Mouse (Mus musculus) bone marrow, adult 2 months (tissue): ENCODE data around the gene Bcl7c. TPM values are rescaled to one million over a fixed set of nuclear protein-coding genes. Genes with fewer than 3 reads are reported as not detected.
"Not testable (repeated sequence)": the region's sequence is repeated elsewhere in the genome, so short reads cannot be mapped to it uniquely, and the experiment has no call there.

ENCODE experiments used
- H3K27ac ChIP-seq: fragments of 200-500 bp; 2 replicates; pipeline ENCODE4 v1.5.1; 2012; ENCODE audit warnings: low read depth, mild to moderate bottlenecking, control low read depth, inconsistent platforms, low read length; ENCODE audit not compliant: control insufficient read depth, poor library complexity, insufficient read depth
- H3K4me1 ChIP-seq: fragments of 200-500 bp; 2 replicates; pipeline ENCODE4 v1.6.1; 2011; ENCODE audit warnings: low read length; ENCODE audit not compliant: control insufficient read depth, insufficient read depth
- H3K4me3 ChIP-seq: fragments of 200-500 bp; replicated peaks from 2 replicates; pipeline ENCODE3; 2011; ENCODE audit warnings: mild to moderate bottlenecking, low read depth, low read length, control low read depth; ENCODE audit not compliant: control insufficient read depth
- CTCF ChIP-seq: fragments of 200-500 bp; IDR thresholded peaks from 2 replicates; pipeline ENCODE4 v1.5.1; 2011; ENCODE audit warnings: low read length, control low read depth; ENCODE audit not compliant: control insufficient read depth, insufficient read depth
- POLR2A ChIP-seq: fragments of 200-500 bp; IDR thresholded peaks from 2 replicates; pipeline ENCODE4 v1.6.1; 2011; ENCODE audit warnings: low read depth, mild to moderate bottlenecking, control low read depth, low read length, borderline replicate concordance; ENCODE audit not compliant: control insufficient read depth
- WGBS: fragments of 180-500 bp; shearing (Covaris S2); methylation state at CpG from one replicate; pipeline ENCODE4 v1.1.7; 2018; 5-methylcytosine and 5-hydroxymethylcytosine counted together
- polyA plus RNA-seq: library from polyadenylated mRNA; stranded (reverse); fragments of >200 nt; gene quantifications from 2 replicates; pipeline ENCODE4 v1.2.4, GENCODE M21; 2011; ENCODE audit warnings: low replicate concordance; ENCODE audit not compliant: missing spikeins, insufficient read depth, insufficient read length

Gene Bcl7c
- polyA plus RNA-seq, 1 experiment = 65.5 TPM

GRCm38 (mm10) chr7:127698986-127699385, 9.7 kb downstream of the Bcl7c start:
- WGBS = 76% methylated on average over 6 of the region's 6 CpGs
- Histone ChIP-seq H3K27ac (no peak overlapping the region), H3K4me1 (no peaks in the 10 kb centered on the region; the same call in 1 of the 2 replicates), H3K4me3 (no peak overlapping the region)
- TF ChIP-seq POLR2A = no peak
- no peak for TF ChIP-seq CTCF

DNA sequence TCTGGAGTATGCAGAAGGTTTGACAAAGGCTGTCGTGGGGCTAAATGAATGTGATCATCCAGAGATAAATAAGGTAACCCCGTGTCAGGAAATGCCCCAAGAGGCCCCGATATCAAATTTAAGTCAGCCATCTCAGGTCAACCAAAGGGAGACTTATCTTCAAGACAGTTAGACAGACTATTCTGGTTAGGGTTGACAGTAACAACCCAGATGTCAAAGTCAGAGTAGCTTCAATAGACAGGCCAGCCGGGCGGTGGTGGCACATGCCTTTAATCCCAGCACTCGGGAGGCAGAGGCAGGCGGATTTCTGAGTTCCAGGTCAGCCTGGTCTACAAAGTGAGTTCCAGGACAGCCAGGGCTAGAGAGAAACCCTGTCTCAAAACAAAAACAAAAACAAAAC, 15.0 kb downstream of the Bcl7c start:
- WGBS = 71% methylated on average over 7 of the region's 7 CpGs
- not testable (repeated sequence) for H3K4me1 ChIP-seq, H3K4me3 ChIP-seq, H3K27ac ChIP-seq

DNA sequence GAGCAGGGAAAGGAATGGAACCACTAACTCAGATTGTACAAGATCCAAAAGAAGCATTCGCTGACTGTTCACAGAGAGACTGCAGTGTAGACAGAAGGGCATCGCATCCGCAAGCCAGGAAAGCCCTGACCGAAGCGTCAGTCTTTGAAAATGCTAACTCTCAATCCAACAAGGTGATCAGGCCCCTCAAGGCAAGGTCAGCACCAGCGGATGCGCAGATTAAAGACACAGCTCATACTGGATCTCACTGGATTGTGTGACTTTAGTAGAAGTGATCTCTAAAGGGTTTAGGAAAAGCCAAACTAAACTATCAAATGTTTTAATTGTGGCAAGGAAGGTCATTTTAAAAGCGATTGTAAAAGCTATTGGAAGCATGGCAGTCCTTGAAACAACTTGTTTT, 15.4 kb downstream of the Bcl7c start:
- WGBS = 94% methylated on average over 8 of the region's 8 CpGs
- Histone ChIP-seq H3K4me1 (no peaks in the 10 kb centered on the region; the same call in 1 of the 2 replicates), H3K27ac (no peak overlapping the region), H3K4me3 (no peak overlapping the region)
- TF ChIP-seq CTCF (no peak), POLR2A (no peak)

DNA sequence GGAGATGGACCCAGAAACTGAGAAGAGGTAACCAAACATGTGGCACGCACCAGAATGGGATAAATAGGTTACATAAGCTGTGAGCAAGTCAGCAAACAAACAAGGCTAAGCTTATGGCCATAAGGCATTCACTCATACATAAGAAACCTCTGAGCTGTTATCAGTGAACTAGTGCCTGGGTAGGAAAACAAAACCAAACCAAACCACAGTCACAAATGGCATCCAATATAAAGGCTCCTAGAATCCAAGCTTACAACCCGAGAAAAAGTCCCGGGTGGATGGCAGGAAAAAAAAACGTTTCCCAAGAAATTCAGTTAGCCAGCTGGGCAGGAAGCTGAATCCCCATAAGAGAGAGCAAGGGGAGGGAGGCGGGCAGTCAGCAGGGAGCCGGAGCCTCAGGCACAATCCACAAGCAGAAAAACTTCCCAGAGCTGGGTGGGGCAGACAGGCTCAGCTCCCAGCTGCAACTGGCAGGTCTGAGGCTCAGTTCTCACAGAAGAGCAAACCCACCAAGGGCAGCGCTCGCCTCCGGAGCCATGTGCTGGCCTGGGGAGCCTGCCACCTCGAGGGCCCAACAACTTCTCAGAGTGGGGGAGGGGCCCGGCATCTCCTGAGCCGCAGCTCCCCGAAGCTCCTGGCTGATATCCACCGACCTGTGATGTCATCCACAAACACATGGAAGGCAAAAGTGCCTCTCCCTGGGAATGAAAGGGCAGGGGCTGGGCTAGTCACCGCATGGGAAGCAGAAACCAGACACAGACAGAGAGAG, 17.3 kb downstream of the Bcl7c start:
- no peaks in the 10 kb centered on the region; the same call in 1 of the 2 replicates for H3K4me1 ChIP-seq
- TF ChIP-seq POLR2A (no peak), CTCF (no peak)
- no peak overlapping the region for H3K27ac ChIP-seq
- H3K4me3 ChIP-seq = no peak overlapping the region
- WGBS = 85% methylated on average over 15 of the region's 15 CpGs

- WGBS = 81% methylated on average over 9 of the region's 9 CpGs
- H3K27ac ChIP-seq = no peak overlapping the region
- TF ChIP-seq CTCF = no peak
- TF ChIP-seq POLR2A = no peak
Measured at GRCm38 (mm10) chr7:127689626-127690280, 19.0 kb downstream of the Bcl7c start.

GRCm38 (mm10) chr7:127688935-127689334, 19.8 kb downstream of the Bcl7c start:
- no peaks in the 10 kb centered on the region; the same call in 1 of the 2 replicates for H3K4me1 ChIP-seq
- WGBS = 91% methylated on average over 7 of the region's 7 CpGs
- TF ChIP-seq POLR2A = no peak
- TF ChIP-seq CTCF = no peak
- no peak overlapping the region for H3K27ac ChIP-seq
- H3K4me3 ChIP-seq = no peak overlapping the region

More at GRCm38 (mm10) chr7:127689626-127690280, 19.0 kb downstream of the Bcl7c start:
- H3K4me1 ChIP-seq = no peaks in the 10 kb centered on the region; the same call in 1 of the 2 replicates
- no peak overlapping the region for H3K4me3 ChIP-seq

DNA sequence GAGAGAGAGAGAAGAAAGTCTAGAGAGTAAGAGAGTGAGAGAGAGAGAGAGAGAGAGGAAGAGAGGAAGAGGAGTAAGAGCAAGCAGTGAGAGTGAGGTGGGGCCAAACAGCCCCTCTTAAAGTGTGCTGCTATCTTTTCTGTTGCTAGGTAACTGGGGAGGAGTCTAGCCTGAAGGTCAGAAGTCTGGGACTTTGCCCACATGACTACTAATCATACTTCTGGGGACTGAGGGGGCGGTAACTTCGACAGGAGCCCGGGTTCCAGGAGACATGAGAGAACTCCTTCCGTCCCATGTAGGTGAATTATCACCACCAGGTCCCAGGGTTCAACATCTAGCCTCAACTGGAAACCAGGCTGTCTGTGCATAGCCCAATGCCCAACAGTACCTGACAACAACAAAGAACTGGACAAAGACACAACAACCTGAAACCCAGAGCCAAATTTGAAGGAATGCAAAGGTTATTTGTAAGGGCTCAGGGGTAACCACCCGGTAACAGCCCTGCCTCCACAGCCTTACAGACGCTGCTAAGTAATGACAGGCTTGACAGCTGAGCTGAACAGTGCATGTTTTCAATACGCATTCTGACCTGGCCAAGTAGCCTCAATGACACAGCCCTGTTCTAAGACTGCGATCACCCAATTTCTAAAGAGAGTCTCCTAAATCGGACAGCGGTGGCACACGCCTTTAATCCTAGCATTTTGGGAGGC, 21.8 kb downstream of the Bcl7c start:
- Histone ChIP-seq H3K27ac (no peak overlapping the region), H3K4me1 (no peaks in the 10 kb centered on the region; the same call in 1 of the 2 replicates), H3K4me3 (no peak overlapping the region)
- WGBS = 86% methylated on average over 11 of the region's 11 CpGs
- no peak for TF ChIP-seq POLR2A
- no peak for TF ChIP-seq CTCF
